Mouse (Mus musculus) embryonic stem cell, embryonic (primary cell): ENCODE data around the gene Epb41l2.

Source experiments
- CTCF ChIA-PET, 4 experiments: fragments of 300-600 bp in 2 of 4; fragments of 350-600 bp in 2 of 4; sonication (Branson Sonifier 250); formaldehyde crosslinking; loops; one replicate each; lab custom pipeline; 2022; ENCODE audit warnings: inconsistent platforms in 2 of 4; lab: Charles Lee
- POLR2A ChIA-PET, 4 experiments: fragments of 300-600 bp in 2 of 4; fragments of 350-600 bp in 2 of 4; sonication (Branson Sonifier 250); formaldehyde crosslinking; loops; one replicate each; lab custom pipeline; 2022; ENCODE audit warnings: antibody characterized with exemption in 4 of 4, inconsistent platforms in 1 of 4; lab: Charles Lee

Gene Epb41l2

GRCm38 (mm10) chr10:25536621-25537020 is 177.0 kb downstream of the Epb41l2 start:
- ChIA-PET CTCF (no interaction called here), POLR2A (interaction anchor here in 1 of 4 experiments (0.7 kb wide), 1 partner anchor 530 kb away, joined by 3 read pairs; no protein-coding TSS in a partner anchor)

- ChIA-PET CTCF (no interaction called here), POLR2A (no interaction called here)
Observed at GRCm38 (mm10) chr10:25538738-25539137, 179.1 kb downstream of the Epb41l2 start.

GRCm38 (mm10) chr10:25539146-25539770 is 179.7 kb downstream of the Epb41l2 start:
- CTCF ChIA-PET: no interaction called here
- POLR2A ChIA-PET: no interaction called here

- POLR2A ChIA-PET: no interaction called here
Observed at GRCm38 (mm10) chr10:25539771-25540168, 180.2 kb downstream of the Epb41l2 start.

GRCm38 (mm10) chr10:25541097-25541496 is 181.5 kb downstream of the Epb41l2 start:
- CTCF ChIA-PET: no interaction called here
- POLR2A ChIA-PET: no interaction called here

More at GRCm38 (mm10) chr10:25539771-25540168, 180.2 kb downstream of the Epb41l2 start:
- CTCF ChIA-PET: no interaction called here

- ChIA-PET POLR2A (no interaction called here), CTCF (no interaction called here)
Observed at GRCm38 (mm10) chr10:25552936-25553335, 193.3 kb downstream of the Epb41l2 start.

- ChIA-PET CTCF (no interaction called here), POLR2A (no interaction called here)
Observed at GRCm38 (mm10) chr10:25571319-25572240, 212.0 kb downstream of the Epb41l2 start.
